Mouse (Mus musculus) erythroblast, embryonic 14.5 days (primary cell): ENCODE results near the gene Epb41l4b. TPM values are rescaled to one million over a fixed set of nuclear protein-coding genes. Genes with fewer than 3 reads are reported as not detected.

Experiments
- H3K27me3 ChIP-seq: 2 replicates; pipeline ENCODE4 v1.6.1; 2012; ENCODE audit warnings: inconsistent platforms; ENCODE audit not compliant: control insufficient read depth
- H3K36me3 ChIP-seq: 2 replicates; pipeline ENCODE4 v1.6.1; 2012; ENCODE audit warnings: mild to moderate bottlenecking, inconsistent platforms; ENCODE audit not compliant: control insufficient read depth
- H3K4me1 ChIP-seq: 2 replicates; pipeline ENCODE4 v1.6.1; 2012; ENCODE audit warnings: inconsistent platforms; ENCODE audit not compliant: control insufficient read depth
- H3K4me3 ChIP-seq: replicated peaks from 2 replicates; pipeline ENCODE3; 2012; ENCODE audit warnings: moderate library complexity, mild to moderate bottlenecking, inconsistent platforms
- H3K9me3 ChIP-seq: 2 replicates; pipeline ENCODE4 v1.6.1; 2012; ENCODE audit warnings: low read length, inconsistent platforms, mixed read lengths; ENCODE audit not compliant: control insufficient read depth
- GATA1 ChIP-seq: IDR thresholded peaks from 2 replicates; pipeline ENCODE4 v1.6.1; 2012; ENCODE audit warnings: low read length, inconsistent platforms, mixed read lengths
- TAL1 ChIP-seq: IDR thresholded peaks from 3 replicates; pipeline ENCODE4 v1.6.1; 2012; ENCODE audit warnings: low read length, inconsistent platforms, mixed read lengths
- polyA plus RNA-seq: library from polyadenylated mRNA; stranded (reverse); fragments of >175 nt; gene quantifications from 2 replicates; pipeline ENCODE4 v1.2.3, GENCODE M21; 2012

Epb41l4b gene
- polyA plus RNA-seq, 1 experiment = 0.02 TPM

GRCm38 (mm10) chr4:57122166-57122565, 21.1 kb downstream of the Epb41l4b start:
- H3K4me3 ChIP-seq = no peak overlapping the region
- H3K9me3 ChIP-seq = no peaks in the 10 kb centered on the region
- peaks cover 18% of the 10 kb centered on the region for H3K27me3 ChIP-seq
- TF ChIP-seq GATA1 (no peak), TAL1 (no peak)
- peaks cover 40% of the 10 kb centered on the region for H3K4me1 ChIP-seq
- no peaks in the 10 kb centered on the region for H3K36me3 ChIP-seq

GRCm38 (mm10) chr4:57120563-57120962, 22.7 kb downstream of the Epb41l4b start:
- Histone ChIP-seq H3K9me3 (no peaks in the 10 kb centered on the region), H3K27me3 (peaks cover 17% of the 10 kb centered on the region), H3K4me1 (peaks cover 55% of the 10 kb centered on the region), H3K4me3 (no peak overlapping the region), H3K36me3 (no peaks in the 10 kb centered on the region)
- no peak for TF ChIP-seq TAL1
- TF ChIP-seq GATA1 = no peak

- Histone ChIP-seq H3K27me3 (peaks cover 14% of the 10 kb centered on the region), H3K36me3 (no peaks in the 10 kb centered on the region), H3K4me1 (peaks cover 60% of the 10 kb centered on the region), H3K9me3 (no peaks in the 10 kb centered on the region), H3K4me3 (no peak overlapping the region)
- TF ChIP-seq TAL1 = no peak
- TF ChIP-seq GATA1 = no peak
Measured at GRCm38 (mm10) chr4:57119976-57120375, 23.3 kb downstream of the Epb41l4b start.

GRCm38 (mm10) chr4:57118883-57119282, 24.4 kb downstream of the Epb41l4b start:
- Histone ChIP-seq H3K4me1 (peaks cover 70% of the 10 kb centered on the region), H3K36me3 (no peaks in the 10 kb centered on the region), H3K27me3 (peaks cover 14% of the 10 kb centered on the region), H3K4me3 (no peak overlapping the region), H3K9me3 (no peaks in the 10 kb centered on the region)
- no peak for TF ChIP-seq TAL1
- no peak for TF ChIP-seq GATA1

GRCm38 (mm10) chr4:57116278-57116677, 27.0 kb downstream of the Epb41l4b start:
- H3K4me1 ChIP-seq = peaks cover 73% of the 10 kb centered on the region
- no peaks in the 10 kb centered on the region; the same call in 1 of the 2 replicates for H3K27me3 ChIP-seq
- H3K9me3 ChIP-seq = no peaks in the 10 kb centered on the region
- H3K4me3 ChIP-seq = peak overlapping the region; percentile 57
- H3K36me3 ChIP-seq = no peaks in the 10 kb centered on the region
- TF ChIP-seq TAL1 (peak; percentile 66), GATA1 (peak; percentile 25; the same call in 1 of the 2 replicates)

GRCm38 (mm10) chr4:57114617-57115592, 28.3 kb downstream of the Epb41l4b start:
- H3K4me1 ChIP-seq = peaks cover 65% of the 10 kb centered on the region
- no peak for TF ChIP-seq TAL1
- no peak for TF ChIP-seq GATA1
- H3K4me3 ChIP-seq = peak overlapping the region; percentile 23
- no peaks in the 10 kb centered on the region for H3K27me3 ChIP-seq
- H3K9me3 ChIP-seq = no peaks in the 10 kb centered on the region
- no peaks in the 10 kb centered on the region for H3K36me3 ChIP-seq

- Histone ChIP-seq H3K4me1 (peaks cover 54% of the 10 kb centered on the region), H3K4me3 (no peak overlapping the region), H3K36me3 (no peaks in the 10 kb centered on the region), H3K9me3 (no peaks in the 10 kb centered on the region), H3K27me3 (no peaks in the 10 kb centered on the region)
- TF ChIP-seq GATA1 (no peak), TAL1 (no peak)
Measured at GRCm38 (mm10) chr4:57113472-57114216, 29.6 kb downstream of the Epb41l4b start.

- no peaks in the 10 kb centered on the region for H3K9me3 ChIP-seq
- no peaks in the 10 kb centered on the region for H3K36me3 ChIP-seq
- TF ChIP-seq TAL1 (no peak), GATA1 (no peak)
- H3K4me1 ChIP-seq = peaks cover 41% of the 10 kb centered on the region
- H3K27me3 ChIP-seq = no peaks in the 10 kb centered on the region
- H3K4me3 ChIP-seq = no peak overlapping the region
Measured at GRCm38 (mm10) chr4:57111992-57112540, 31.2 kb downstream of the Epb41l4b start.

- TF ChIP-seq GATA1 = no peak
- TF ChIP-seq TAL1 = no peak
- Histone ChIP-seq H3K36me3 (no peaks in the 10 kb centered on the region), H3K27me3 (no peaks in the 10 kb centered on the region), H3K4me1 (peaks cover 35% of the 10 kb centered on the region), H3K4me3 (no peak overlapping the region), H3K9me3 (no peaks in the 10 kb centered on the region)
Measured at GRCm38 (mm10) chr4:57111411-57111810, 31.8 kb downstream of the Epb41l4b start.
